Mouse (Mus musculus) cerebellum, adult 2 months (tissue): Measurements from ENCODE around the gene Ccnd3.

Experiments used
- CTCF ChIP-seq: fragments of 200-500 bp; IDR thresholded peaks from 2 replicates; pipeline ENCODE4 v1.5.1; 2011; ENCODE audit warnings: low read depth, mild to moderate bottlenecking, control low read depth, low read length, moderate library complexity, borderline replicate concordance; ENCODE audit not compliant: insufficient read depth
- POLR2A ChIP-seq: fragments of 200-500 bp; IDR thresholded peaks from 2 replicates; pipeline ENCODE4 v1.6.1; 2011; ENCODE audit warnings: low read length, control low read depth, borderline replicate concordance; ENCODE audit not compliant: insufficient read depth

DNA sequence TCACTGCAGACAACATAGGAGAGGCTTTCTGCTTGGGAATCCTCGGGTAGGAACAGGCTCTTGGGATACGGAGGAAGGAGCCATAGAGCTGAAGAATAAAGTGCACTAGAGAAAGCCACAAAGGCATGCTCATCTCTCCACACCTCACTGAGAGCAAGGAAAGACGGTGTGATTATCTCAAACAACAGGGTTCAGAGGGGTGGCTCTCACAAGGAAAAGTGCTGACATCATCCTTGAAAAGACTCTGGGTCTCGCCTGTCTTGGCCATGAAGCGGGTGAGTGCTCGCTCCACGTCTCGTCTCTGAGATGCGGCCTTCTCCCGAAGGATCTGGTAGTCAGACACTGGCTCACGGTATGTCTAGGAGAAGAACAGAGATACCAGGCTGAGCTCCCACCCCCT is 10.7 kb upstream of the Ccnd3 start:
- TF ChIP-seq POLR2A (no peak), CTCF (no peak)
